Mouse (Mus musculus): ENCODE measurements around the gene Hoxa13. TPM values are rescaled to one million over a fixed set of nuclear protein-coding genes. Genes with fewer than 3 reads are reported as not detected.

The Hoxa13 gene
- polyA plus RNA-seq, 1 experiment from 2014 or later, result not detected

DNA sequence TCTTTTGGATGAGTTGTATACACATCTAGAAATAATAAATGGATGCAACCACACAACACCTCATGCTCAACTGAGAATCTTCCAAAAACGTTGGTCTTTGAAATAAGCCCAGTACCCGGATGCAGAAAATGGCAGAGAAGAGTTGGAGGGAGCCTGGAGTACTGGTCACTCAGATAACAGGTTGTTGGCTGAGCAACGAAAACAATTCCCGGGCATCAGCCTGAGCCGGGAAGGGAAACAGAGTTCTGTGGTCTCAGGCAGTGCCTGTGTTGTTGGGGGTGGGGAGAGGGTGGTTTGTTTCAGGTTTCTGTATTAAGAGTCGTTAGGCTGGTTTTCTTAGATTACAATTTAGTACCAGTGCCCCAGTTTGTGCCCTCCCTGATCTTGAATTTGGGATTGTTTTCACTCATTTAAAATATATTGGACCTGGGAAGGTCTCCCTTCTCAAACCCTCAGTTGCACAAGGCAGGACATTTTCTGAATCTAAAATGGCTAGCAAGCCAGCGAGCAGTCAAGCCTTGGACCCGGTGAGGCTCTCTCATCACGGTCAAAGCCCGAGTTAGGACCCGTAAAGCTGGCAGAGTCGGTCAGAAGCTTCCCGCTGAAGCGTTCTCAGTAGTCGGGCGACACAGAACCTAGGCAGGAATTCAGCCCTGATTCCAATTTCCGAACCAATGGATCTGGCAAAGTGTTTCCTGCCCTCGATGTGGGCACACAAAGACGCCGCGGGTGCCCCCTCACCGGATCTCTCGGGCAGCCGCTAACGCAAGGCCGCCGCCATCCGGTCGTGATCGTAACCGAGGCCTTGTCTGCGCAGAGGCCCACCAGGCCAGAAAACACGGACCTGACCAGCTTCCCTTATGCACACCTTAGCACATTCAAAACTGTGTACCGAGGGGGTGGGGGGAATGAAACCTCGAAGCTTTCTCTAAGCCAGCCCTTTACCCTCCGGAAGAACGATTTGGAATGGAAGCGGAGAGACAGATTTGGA is 31.9 kb downstream of the Hoxa13 start:
- Histone ChIP-seq H3K4me3 (ENCODE audit: inconsistent target) (no peak overlapping the region), H3K79me2 (ENCODE audit: inconsistent target) (no peaks in the 10 kb centered on the region), H3K36me3 (ENCODE audit: inconsistent target) (no peaks in the 10 kb centered on the region), H3K27ac (no peak overlapping the region)
- 6% methylated on average over 38 of the region's 38 CpGs for WGBS (ENCODE audit: missing documents)

GRCm38 (mm10) chr6:52227470-52228222 is 33.0 kb downstream of the Hoxa13 start:
- no peaks in the 10 kb centered on the region for H3K79me2 ChIP-seq (ENCODE audit: inconsistent target)
- H3K4me3 ChIP-seq (ENCODE audit: inconsistent target), result no peak overlapping the region
- WGBS (ENCODE audit: missing documents), result 36% methylated on average over 11 of the region's 11 CpGs
- no peak overlapping the region for H3K27ac ChIP-seq
- H3K36me3 ChIP-seq (ENCODE audit: inconsistent target), result no peaks in the 10 kb centered on the region

GRCm38 (mm10) chr6:52226569-52227257 is 34.0 kb downstream of the Hoxa13 start:
- WGBS (ENCODE audit: missing documents), result 9% methylated on average over 26 of the region's 26 CpGs
- no peaks in the 10 kb centered on the region for H3K79me2 ChIP-seq (ENCODE audit: inconsistent target)
- no peak overlapping the region for H3K4me3 ChIP-seq (ENCODE audit: inconsistent target)
- no peak overlapping the region for H3K27ac ChIP-seq
- no peaks in the 10 kb centered on the region for H3K36me3 ChIP-seq (ENCODE audit: inconsistent target)

DNA sequence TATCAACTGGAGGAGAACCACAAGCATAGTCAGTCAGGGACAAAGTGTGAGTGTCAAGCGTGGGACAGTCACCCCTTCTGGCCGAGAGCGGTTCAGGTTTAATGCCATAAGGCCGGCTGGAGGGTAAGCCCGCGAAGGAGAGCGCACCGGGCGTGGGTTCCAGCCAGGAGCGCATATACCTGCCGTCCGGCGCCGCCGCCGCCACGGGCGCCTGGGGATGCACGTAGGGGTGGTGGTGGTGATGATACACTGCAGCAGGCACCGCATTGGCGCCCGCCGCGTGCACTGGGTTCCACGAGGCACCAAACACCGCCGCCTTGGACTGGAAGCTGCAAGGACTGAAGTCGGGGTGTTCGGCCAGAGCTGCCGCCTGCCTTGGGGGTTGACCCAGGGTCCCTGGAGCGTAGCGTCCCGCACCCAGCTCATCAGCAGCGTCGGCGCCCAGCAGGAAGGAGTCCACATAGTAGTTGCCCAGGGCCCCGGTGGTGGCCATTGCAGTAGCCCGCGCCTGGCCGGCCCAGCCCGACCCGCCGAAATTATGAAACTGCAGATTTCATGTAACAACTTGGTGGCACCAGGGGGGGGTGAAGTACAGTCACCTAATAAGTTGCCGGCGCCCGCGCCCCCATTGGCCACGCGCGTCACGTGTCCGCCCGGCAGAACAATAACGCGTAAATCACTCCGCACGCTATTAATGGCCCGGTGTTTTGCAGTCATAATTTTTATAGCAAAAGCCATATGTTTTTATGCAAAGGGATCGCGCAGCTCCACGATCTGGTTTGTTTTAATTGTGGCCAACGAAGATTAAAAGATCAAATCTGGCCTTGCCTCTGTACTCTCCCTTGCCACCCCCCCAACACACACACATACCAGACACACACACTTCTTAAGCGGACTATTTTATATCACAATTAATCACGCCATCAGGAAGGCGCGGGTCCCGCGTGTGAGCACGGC is 34.8 kb downstream of the Hoxa13 start:
- Histone ChIP-seq H3K79me2 (ENCODE audit: inconsistent target) (no peaks in the 10 kb centered on the region), H3K4me3 (ENCODE audit: inconsistent target) (no peak overlapping the region), H3K36me3 (ENCODE audit: inconsistent target) (no peaks in the 10 kb centered on the region), H3K27ac (no peak overlapping the region)
- under 1% methylated on average over 66 of the region's 69 CpGs for WGBS (ENCODE audit: missing documents)

DNA sequence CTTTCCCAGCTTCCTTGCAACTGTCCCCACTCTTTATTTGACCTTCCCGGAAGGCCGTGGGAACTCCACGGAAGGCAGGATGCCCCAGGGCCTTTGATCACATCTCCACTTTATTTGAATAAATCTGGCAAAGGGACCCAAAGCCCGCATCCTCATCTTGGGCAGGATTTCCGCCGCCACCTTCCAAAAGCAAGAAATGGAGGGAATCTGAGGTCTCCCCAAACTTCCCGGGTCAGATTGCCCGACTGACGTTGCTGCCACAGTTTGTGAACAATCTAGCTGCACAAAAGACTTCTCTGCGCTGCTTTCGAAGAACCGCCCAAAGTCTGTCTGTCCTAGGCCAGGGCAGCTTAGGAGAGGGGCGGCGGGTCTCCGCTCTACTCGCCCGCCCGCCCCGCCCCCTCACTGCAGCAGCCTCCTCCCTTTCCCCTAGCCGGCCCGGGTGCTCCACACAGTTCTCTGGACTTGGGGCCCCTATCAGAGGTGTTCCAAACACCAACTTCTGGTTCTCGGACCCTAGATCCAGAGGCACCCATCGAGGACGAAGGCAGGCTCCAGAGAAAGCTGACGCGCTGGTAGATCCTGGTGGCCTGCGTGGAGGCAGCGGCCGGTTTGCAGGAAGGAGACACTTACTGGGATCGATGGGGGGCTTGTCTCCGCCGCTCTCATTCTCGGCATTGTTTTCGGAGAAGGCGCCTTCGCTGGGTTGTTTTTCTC is 35.6 kb downstream of the Hoxa13 start:
- no peaks in the 10 kb centered on the region for H3K79me2 ChIP-seq (ENCODE audit: inconsistent target)
- H3K4me3 ChIP-seq (ENCODE audit: inconsistent target), result no peak overlapping the region
- H3K36me3 ChIP-seq (ENCODE audit: inconsistent target), result no peaks in the 10 kb centered on the region
- WGBS (ENCODE audit: missing documents), result 2% methylated on average over 31 of the region's 36 CpGs
- no peak overlapping the region for H3K27ac ChIP-seq

GRCm38 (mm10) chr6:52223939-52224760 is 36.5 kb downstream of the Hoxa13 start:
- 15% methylated on average over 20 of the region's 24 CpGs for WGBS (ENCODE audit: missing documents)
- Histone ChIP-seq H3K79me2 (ENCODE audit: inconsistent target) (no peaks in the 10 kb centered on the region), H3K4me3 (ENCODE audit: inconsistent target) (no peak overlapping the region), H3K36me3 (ENCODE audit: inconsistent target) (no peaks in the 10 kb centered on the region), H3K27ac (no peak overlapping the region)

- WGBS (ENCODE audit: missing documents), result 42% methylated on average over 13 of the region's 13 CpGs
These were observed 38.0 kb downstream of the Hoxa13 start for GRCm38 (mm10) chr6:52222729-52223128.

DNA sequence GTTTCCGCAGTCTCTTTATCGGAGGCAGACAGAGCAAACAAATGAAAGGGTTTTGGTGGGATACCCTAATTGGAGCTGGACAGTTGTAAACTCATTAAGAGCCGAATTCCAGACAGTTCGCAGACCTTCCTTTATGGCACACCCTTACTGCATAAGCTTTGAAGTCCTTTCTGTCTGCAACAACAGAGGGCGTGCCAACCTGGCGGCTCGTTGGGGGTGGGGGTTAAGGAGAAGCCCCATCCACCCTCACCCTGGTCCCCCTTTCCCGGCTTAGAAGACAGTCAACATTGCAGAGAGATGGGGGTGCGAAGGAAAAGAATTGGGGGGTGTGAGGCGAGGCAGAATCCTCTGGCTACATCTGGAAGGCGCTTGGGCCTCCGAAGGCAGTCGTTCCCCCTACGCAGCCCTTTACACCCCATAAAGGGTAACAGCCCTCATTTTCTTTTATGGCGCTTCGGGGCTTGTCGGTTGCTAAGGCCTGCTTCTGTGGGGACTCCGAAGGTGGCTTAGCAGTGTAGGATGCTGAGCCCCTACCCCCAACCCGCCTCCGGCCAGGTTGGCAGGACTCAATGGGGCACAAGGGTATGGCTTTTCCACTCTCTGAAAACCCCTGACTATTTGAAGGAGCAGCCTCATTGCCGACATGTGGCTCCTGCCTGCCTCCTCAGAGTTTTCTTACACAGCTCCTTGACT is 38.5 kb downstream of the Hoxa13 start:
- Histone ChIP-seq H3K4me3 (ENCODE audit: inconsistent target) (no peak overlapping the region; the same call in 1 of the 2 replicates), H3K36me3 (ENCODE audit: inconsistent target) (no peaks in the 10 kb centered on the region), H3K27ac (no peak overlapping the region), H3K79me2 (ENCODE audit: inconsistent target) (no peaks in the 10 kb centered on the region)
- 20% methylated on average over 21 of the region's 21 CpGs for WGBS (ENCODE audit: missing documents)

More at GRCm38 (mm10) chr6:52222729-52223128, 38.0 kb downstream of the Hoxa13 start:
- no peak overlapping the region for H3K4me3 ChIP-seq (ENCODE audit: inconsistent target)
- H3K27ac ChIP-seq, result no peak overlapping the region
- H3K36me3 ChIP-seq (ENCODE audit: inconsistent target), result no peaks in the 10 kb centered on the region
- no peaks in the 10 kb centered on the region for H3K79me2 ChIP-seq (ENCODE audit: inconsistent target)

DNA sequence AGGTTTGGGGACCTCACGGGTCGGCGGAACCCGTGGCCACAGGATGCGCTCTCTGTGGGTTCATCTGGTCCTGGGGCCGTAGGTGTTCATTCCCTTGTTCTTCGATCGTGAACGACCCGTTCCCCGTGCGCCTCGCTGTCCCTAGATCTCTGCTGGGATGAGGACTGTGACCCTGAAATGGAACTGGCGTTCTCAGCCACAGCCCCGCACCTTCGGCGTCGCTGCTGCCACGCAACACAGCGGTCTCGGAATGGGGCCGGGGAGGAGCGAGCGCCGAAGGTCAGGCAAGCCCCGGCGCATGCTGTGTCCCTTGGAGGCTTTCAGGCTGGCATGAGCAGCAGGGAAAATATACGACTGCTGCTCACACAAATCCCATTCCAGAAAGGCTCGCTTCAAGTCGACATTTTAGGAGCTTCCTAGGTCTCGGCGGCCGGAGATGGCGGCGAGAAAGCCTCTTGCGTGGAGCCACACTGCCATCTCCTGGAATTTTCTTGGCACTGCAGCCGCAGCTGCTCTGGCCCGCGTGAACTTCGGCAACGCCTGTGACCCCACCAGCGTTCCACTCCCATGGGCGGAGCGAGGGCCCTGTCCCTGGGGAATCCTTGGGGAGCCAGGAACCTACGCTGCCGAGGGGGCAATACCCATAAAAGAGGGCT is 39.2 kb downstream of the Hoxa13 start, which contains the start of gene Hoxa7:
Hoxa7 (minus strand) TSS at position 518 of the 656 bp plus-strand sequence.
- Histone ChIP-seq H3K27ac (no peak within 1 kb of the TSS), H3K79me2 (ENCODE audit: inconsistent target) (no peaks in the 10 kb centered on the region), H3K4me3 (ENCODE audit: inconsistent target) (peak within 1 kb of the TSS; percentile 26), H3K36me3 (ENCODE audit: inconsistent target) (no peaks in the 10 kb centered on the region)
- WGBS (ENCODE audit: missing documents), result 1% methylated on average over 46 of the region's 46 CpGs

DNA sequence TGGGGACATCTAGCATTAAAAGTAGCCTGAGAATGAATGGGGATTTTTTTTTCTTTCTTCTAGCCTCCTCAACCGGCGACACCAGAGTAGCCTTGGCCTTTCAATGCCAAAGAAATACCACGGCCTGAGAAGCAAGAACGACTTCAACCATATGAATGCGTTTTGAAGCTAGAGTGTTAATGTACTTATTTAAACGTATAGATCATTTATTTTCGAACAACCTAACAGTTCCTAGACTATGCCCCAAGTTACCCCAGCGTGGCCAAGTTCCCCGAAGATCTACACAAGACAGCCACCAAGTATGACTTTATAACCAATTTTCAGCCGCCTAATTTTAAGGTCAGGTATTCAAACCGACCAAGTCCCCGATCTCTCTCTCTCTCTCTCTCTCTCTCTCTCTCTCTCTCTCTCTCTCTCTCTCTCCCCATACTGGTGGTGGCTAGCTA is 39.8 kb downstream of the Hoxa13 start:
- H3K4me3 ChIP-seq (ENCODE audit: inconsistent target), result peak overlapping the region; percentile 26; the same call in 1 of the 2 replicates
- H3K36me3 ChIP-seq (ENCODE audit: inconsistent target), result no peaks in the 10 kb centered on the region
- WGBS (ENCODE audit: missing documents), result 15% methylated on average over 12 of the region's 12 CpGs
- no peak overlapping the region for H3K27ac ChIP-seq
- no peaks in the 10 kb centered on the region for H3K79me2 ChIP-seq (ENCODE audit: inconsistent target)

- Histone ChIP-seq H3K4me3 (ENCODE audit: inconsistent target) (no peak overlapping the region), H3K79me2 (ENCODE audit: inconsistent target) (no peaks in the 10 kb centered on the region), H3K36me3 (ENCODE audit: inconsistent target) (no peaks in the 10 kb centered on the region), H3K27ac (no peak overlapping the region)
- WGBS (ENCODE audit: missing documents), result 56% methylated on average over 32 of the region's 32 CpGs
These were observed 40.4 kb downstream of the Hoxa13 start for GRCm38 (mm10) chr6:52220003-52220864.
